Mouse (Mus musculus) left cerebral cortex, adult 9 months (tissue): ENCODE results near the gene D17Wsu92e.

ENCODE experiments used
- DNase-seq, 2 experiments: peaks; one replicate each; pipeline ENCODE4 v3.0.0; 2022; ENCODE audit warnings: low spot score in 2 of 2

D17Wsu92e gene

DNA sequence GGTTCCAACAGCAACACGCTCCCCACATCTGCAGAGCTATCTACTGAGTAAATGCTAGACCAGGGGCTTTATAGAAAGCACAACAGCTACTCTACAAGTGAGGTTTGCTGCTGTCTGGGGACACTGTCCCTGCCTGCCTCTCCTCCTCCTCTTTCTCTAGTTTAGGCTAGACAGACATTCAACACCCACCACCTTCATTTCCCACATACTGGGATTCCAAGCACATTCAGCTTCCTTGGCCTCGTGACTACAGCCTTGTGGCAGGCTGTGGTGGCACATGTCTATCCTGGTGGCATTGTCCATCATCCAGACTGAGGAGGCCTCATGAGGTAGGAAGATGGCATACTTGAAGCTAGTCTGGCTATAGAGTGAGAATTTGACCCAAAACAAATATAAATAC is 29.5 kb downstream of the D17Wsu92e start:
- no peak for DNase-seq

DNA sequence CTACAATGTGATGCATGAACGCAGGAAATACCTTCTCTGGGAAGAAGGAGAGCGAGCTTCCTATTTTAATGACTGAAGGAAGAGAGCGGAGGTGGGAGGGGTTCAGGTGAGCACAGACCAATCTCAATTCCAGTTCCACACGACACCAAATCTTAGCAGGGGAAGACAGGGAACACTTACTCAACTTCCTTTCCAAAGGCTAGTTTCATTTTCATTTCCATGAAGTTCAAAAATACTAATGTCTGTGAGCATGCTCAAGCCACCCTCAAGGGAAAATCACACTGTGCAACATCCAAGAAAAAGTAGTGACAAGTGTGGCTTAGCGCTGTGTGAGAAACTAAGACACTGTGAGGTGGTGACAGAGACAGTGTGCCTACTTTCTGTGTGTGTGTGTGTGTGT is 30.4 kb downstream of the D17Wsu92e start:
- no peak for DNase-seq

DNA sequence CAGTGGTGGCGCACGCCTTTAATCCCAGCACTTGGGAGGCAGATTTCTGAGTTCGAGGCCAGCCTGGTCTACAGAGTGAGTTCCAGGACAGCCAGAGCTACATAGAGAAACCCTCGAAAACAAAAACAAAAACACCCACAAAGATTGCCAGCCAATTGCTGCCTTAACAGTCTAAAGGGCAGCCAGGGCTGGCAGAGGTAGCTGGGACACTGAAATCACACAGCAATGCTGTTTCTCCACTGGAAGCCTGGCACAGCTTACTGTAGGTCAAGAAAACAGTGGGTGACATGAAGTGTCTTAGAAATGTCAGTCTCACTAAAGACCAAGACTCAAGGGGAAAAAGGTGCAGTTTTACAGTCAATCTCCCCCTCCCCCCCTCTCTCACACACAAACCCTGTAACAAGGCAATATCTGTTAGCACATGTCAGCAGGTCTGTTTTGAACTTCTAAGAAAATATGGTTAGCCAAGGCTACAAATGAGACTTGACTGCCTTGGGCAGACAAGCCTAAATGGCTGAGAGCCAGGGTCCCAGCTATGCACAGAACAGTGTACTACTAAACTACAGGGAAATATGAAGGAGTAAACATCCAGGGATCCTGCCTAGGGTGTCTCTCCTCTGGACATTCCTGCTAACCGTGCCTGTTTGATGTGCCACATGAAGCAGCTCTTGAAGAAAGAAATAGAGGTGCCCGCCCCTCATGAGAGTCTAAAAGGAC is 31.8 kb downstream of the D17Wsu92e start:
- DNase-seq = no peak

DNA sequence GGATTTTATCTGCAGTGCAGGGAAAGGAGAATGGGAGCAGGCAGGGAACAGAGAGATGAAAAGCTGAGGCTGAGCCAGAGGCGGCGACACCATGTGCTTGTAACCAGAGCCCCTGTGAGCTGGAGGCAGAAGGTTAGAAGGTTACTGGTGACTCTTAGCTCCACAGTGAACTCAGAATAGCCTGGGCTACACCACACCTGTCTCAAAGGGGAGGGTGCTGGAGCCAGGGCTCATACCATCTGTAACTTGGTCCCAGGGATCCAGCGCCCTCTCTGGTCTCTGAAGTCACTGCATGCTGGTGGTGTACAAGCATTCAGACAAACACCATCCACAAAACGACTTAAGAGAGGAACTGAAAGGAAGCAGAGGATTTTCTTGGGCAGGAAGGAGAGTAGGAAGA is 36.9 kb downstream of the D17Wsu92e start:
- DNase-seq = no peak

DNA sequence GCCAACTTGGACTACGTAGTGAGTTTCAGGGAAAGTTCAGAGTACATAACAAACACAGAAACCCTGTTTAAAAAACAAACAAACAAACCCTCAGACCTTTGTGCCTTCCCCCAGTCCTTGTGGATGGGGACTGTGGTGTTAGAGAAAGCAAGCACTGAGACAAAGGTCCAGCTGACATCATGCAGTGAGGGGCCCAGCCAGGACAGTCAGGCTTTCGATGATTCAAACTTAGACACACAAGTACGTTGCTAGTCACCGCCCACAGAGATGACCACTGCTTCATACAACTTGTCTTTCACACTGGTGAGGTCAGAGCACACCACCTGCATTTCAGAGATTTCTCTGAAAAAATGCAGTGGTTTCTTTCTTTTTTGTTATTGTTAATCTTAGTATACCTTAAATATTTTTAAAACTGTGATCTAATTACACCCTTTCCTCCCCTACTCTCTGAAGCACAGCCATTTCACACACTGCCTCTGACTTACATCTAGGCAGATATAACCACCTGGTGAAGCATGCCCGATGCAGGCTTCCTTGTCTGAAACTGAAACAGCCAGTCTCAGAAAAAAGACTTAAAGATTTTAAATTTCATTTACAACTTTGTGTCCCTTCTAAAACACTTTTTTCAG is 39.3 kb downstream of the D17Wsu92e start:
- DNase-seq = no peak

DNA sequence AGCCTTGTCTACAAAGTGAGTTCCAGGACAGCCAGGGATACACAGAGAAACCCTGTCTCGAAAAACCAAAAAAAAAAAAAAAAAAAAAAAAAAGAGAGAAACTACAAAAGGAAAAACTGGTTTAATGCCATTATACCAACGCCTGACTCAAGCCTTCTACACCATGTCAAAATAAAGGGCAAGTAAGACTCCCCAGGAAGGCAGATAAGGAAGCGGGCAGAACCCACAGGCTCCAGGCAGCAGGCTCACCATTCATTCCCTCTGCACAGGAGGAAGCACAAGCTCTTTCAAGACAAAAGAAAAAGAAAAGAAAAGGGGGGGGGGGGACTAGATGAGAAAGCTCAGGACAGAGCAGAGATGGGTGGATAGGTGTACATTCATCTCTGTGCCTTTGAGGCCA is 40.7 kb downstream of the D17Wsu92e start:
- DNase-seq = no peak

DNA sequence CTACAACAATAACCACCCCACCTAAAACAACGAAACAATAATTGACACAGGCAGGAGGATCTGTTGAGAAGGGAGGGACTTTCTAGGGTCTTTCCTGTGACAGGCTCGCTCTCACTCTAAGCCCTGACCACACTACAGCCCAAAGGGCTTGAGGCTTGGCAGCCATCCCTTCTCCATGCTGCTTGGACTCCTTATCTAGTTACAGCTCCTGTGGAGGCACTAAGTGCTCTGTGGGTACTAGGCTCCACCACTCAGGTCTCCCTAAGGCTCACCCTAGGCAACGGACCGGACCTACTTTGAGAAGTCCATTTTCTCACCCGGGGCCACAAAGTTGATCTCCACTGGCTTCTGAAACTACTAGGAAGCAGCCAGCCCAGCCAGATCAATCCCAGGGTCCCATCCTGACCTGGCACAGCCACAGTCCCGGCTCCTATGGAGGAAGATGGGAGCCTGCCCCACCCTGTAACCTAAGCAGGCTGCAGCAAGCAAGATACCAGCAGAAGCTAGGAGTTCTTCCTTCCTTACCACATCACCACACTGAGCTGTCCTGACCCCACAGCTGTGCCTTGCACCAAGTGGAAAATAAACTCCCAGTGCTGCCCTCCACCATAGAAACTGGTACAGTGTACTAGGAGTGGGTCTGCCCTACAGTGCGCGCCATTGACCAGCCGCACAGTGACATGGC is 41.6 kb downstream of the D17Wsu92e start:
- DNase-seq = no peak

DNA sequence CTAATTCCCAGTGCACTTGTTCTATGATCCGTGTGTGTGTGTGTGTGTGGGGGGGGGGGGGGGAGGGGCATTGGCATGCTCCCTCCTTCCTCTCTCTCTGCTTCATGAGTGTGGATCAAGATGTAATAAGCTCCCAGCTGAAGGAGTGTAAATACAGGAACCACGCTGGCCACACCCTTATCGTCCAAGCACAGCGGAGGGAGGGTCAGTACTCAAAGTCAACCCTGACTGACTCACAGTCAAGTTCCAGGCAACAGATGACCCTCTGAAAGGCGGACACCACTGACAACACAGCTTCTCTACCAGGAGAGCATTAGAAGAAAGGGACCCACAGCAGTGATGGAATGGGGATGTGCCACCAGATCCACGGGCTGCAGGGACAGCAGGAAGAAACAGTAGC is 42.6 kb downstream of the D17Wsu92e start:
- DNase-seq = no peak

DNA sequence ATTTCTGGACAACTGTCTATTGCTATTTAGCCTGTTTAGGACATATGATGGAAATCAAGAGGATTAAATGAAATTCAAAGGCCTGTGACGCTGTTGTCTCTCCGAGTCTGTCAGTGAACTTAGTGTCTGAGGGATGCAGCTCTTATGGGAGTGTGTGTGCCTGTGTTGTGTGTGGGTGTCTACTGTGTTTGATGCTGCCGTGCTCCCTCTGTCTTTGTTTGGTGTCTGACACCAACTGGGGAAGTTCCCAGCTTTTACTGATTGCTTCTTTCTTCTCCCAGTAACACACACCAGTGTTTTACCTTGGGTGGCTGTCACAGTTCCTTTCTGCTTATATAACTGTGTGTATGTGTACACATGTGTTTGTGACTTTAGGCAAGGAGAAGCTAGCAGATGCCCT is 46.2 kb downstream of the D17Wsu92e start:
- DNase-seq = no peak

DNA sequence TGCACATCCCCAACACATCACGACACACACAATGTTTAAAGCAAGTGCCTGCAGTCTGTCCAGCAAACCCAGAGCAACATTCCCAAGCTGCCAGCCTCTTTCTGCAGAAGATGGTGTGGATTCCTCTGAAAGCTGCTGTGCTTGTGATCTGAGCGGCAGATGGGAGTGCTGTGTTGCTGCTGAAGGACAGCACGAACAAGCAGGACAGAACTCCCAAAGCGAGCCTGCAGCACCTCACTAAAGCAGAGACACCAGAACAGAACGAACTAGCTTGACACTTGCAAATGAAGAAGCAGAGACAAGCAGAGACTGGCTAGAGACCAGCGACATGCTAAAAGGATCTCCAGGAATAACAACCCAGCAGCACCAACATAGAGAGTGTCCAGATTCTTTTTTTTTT is 48.8 kb downstream of the D17Wsu92e start:
- peak in 1 of 2 experiments; percentile 39 for DNase-seq

DNA sequence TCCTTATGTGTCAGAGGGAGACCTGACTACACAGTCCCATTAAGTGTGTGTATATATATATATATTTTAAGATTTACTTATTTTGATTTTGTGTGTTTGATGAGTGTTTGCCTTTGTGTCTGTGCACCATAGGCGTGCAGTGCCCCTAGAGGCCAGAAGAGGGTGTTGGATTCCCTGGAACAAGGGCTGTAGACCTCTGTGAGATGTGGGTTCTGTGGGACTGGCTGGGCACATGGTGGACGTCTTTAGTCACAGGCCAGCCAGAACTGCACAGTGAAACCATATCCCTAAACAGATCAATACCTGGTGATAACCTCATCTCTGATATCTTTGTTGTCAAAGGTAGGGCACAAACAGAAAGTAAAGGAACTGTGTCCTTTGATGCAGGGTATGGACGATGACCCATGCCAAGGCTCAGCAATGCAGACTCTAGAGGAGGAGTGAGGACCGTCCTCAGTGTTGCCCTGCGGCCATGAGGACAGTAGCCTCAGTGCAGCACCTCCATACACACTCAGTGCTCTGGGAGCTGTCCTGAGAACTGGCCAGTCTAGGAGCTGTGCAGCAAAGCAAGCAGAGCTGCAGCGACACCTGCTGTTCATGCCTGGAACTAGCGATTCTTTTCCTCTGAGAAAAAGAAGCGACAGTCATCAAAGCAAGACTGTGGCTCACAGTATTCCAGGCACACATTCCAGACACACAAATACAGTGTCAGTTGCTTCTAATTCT is 51.5 kb downstream of the D17Wsu92e start:
- peak in 1 of 2 experiments; percentile 83 for DNase-seq

DNA sequence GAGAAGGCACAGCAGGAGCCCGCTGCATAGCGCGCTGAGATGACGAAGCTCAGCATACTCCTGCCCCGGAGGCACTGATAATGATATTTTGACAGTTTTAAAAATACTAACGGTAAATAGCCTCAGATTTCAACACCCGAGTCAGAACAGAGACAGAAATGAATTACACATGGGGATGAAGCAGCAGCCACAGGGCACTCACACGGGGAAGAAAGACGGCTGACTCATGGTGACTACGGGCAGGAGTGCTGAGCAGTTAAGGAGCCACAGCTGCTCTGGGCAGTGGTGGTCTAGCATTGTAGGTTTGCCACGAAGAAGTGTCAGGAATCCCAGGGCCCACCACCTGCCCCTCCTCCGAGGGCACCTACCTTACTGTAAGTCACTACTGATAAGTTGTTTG is 52.9 kb downstream of the D17Wsu92e start:
- DNase-seq = no peak

DNA sequence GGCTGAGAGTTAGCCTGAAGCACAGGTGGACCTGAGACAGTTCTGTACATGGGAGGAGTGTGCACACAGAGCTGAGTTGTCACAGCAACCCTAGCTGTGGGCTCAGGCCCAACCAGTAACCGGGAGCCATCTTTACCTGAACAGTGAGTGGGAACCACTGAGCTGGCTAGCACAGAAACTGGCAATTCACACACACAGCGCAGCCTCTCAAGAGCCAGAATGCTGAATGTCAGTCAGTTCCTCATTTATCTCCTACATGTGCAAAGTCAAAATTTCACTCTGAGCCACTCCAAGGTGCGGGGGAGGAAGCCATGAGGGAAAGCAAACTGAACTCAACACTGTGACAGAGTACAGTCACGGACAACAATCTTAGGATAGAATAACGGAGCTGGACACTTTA is 53.3 kb downstream of the D17Wsu92e start:
- DNase-seq = peak in 1 of 2 experiments; percentile 39

DNA sequence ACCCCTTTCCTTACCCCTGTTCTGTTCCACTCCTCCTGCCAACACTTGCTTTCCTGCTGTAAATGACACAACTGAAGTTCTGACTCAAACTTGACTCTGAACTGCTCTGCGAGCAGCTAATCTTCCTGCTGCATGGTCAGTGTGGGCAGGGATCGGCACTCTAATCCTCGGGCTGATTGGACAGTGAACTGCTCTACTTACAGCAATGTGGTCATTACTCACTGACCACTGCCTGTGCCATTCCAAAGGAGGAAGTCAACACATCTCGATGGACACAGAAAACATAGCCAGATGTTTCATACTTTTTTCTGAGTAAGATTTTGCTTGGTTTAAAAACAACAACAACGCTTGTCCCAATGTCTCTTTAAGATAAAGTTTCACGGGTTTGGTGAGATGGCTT is 55.4 kb downstream of the D17Wsu92e start:
- no peak for DNase-seq

DNA sequence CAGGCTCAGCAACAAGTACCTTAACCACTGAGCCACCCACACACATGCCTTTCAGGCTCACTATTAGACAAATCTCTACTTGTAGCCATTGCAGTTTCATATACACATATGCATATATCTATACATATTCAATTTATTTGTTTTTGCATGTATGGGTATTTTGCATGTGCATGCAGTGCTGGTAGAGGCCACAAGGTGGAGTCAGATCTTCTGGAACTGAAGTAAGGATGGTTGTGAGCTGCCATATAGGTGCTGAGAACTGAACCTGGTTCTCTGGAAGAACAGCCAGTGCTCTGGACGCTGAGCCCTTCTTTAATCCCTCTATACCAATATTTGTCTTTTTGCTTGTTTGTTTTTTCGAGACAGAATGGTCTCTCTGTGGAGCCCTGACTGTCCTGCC is 56.0 kb downstream of the D17Wsu92e start:
- no peak for DNase-seq

DNA sequence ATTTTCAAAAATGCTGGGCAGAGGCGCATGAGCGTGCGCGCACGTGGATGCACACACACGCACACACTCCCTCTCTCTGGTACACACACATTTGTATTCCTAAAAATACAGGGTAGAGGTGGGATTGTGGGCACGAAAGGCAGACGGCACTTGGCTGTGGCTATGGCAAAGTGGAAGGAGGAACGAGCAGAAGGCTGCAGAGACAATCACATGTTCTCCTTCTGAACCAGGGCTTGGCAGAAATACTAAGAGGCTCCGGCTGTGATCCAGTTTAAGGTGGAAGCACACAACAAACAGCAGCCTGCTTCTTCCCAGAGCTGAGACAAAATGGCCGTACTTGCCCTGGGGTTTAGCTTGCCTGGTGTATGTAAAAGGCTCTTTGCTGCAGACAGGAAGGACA is 57.6 kb downstream of the D17Wsu92e start:
- DNase-seq = peak in 1 of 2 experiments; percentile 79

DNA sequence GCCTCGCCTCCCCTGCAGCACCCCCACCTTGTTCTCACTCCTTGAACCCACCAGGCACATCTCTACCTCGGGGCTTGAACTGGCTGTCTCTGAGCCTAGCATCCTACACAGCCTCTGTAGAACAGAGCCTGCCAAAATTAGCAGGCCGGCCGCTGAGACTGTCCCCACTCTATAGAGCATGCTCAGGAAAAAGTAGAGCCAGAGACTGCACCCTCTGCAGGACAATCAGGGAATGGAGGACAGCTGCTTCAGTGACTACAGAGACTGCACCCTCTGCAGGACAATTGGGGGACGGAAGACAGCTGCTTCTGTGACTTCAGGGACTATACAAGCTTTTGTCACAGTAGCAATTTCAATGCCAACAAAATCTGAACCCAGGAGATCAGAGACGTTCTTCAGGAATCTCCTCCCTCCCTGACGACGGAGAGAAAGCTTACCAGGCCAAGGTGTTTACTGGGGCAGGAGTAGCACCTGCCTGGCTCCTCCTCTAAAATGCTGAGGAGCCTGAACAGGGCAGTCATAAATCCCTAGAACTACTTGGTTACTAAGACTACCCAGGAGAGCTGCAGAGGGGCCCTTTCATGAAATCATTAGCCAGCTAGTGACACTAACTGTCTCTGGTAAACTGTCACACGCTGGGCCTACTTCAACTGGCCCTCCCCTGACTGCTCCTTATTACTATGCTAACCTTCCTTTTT is 58.7 kb downstream of the D17Wsu92e start:
- DNase-seq = peak; percentile 80 to 96

DNA sequence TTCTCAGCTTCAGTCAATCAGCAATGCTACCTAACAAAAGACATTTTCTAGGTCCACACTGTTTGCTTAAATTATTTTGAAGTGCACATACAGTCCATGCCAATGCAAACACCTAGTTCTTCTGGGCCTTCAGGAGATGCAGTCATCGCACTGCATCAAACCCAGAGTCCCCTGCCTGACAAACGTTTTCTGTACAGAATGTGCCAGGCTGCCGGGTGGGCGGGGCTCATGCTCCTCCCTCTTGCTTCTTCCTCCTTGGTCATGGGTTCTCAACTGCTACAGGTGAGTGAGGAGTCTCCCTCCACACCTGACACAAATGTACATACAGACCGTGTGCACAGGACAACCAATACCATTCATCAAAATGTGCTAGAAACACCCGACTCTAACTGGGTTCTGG is 60.3 kb downstream of the D17Wsu92e start:
- DNase-seq = no peak

DNA sequence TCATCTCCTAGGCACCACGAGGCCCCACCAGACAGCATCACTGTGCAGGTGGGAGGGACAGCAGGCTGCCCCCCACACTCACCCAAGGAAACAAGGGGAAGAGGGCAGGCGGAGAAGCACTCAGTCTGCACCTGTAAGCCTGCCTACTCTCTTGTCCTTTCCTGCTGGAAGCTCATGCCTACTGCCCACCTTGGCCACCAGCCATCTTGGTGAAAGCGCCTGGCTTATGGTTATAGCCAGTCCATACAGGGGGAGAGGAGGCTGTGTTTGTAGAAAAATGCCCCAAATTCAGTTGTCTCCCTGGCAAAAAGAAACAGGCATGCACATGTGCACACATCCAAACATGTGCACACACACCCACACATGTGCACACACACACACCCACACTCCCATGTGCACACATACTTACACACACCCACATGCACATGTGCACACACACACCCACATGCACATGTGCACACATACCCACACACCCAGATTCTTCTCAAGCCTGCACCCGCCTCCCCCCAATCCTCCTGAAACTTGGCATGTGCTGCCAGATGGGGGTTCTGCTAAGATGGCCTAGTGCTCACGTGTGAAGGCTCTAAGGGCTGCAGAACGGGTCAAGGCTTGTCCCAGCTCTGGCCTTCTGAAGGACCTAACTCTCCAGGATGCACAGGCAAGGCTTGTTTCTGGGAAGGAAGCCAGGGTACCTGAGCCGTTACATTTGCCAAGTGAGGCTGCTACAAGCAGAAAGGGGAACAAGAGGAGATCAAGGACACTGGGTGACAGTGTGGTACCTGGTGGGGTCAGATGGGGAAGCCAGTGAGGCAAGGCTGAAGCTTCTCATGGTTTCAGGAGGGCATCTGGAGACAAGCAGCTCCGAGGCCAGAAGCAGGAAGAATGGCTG is 68.9 kb downstream of the D17Wsu92e start:
- DNase-seq = peak in 1 of 2 experiments; percentile 48

DNA sequence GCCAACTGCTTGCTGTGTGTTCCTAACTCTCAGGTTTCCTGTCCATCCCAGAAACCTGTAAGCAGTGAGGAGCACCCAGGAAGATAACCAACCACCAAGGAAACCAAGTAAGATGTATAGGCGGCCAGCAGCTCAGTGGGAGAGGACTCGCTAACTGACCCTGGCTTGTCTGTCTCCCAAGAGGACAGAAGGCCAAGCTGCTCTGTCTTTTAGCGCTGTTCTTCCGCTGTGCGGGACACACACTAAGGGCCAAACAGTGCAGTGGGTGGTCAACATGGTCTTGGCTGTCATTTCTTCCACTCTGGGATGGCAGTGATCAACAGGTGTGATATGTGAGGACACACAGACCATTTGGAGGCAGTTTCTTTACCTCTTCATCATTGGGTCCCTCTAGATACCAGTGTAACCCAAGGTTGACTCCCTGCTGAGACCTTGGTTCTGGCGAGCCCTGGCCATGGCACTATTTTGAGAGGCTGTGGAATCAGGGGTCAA is 70.0 kb downstream of the D17Wsu92e start:
- DNase-seq = no peak

DNA sequence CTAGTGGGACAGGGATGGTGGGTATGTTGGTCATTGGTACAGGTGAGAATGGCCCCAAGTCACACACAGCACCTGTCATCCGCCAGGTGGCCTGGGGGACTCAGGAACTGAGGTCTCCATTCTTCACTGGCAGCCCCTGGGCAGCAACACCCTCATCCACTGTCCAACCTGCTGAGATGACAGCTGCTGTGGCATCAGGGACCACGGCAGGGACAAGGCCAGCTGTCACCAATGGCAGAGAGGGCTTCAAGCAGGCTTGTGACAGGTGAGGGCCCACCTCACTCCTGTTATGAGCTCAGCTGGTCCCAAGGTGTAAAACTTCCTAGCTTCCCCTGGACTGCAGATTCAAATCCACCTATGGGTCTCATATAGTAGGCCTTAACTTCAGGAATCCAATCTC is 72.3 kb downstream of the D17Wsu92e start:
- no peak for DNase-seq
